Mouse (Mus musculus) cortical plate, adult 2 months (tissue): ENCODE results near the gene Bmp7.

ENCODE experiments used
- CTCF ChIP-seq: fragments of 200-500 bp; IDR thresholded peaks from 2 replicates; pipeline ENCODE4 v1.5.1; 2011; ENCODE audit warnings: mild to moderate bottlenecking, control low read depth, low read length; ENCODE audit not compliant: insufficient read depth; ENCODE audit errors: extremely low read depth
- POLR2A ChIP-seq: fragments of 200-500 bp; IDR thresholded peaks from 2 replicates; pipeline ENCODE4 v1.6.1; 2011; ENCODE audit warnings: mild to moderate bottlenecking, low read length, control low read depth; ENCODE audit not compliant: insufficient read depth; ENCODE audit errors: extremely low read depth

GRCm38 (mm10) chr2:172931137-172931898, 8.8 kb downstream of the Bmp7 start:
- TF ChIP-seq CTCF, result no peak
- TF ChIP-seq POLR2A, result no peak
